Mouse (Mus musculus) ES-CJ7 (cell line): ENCODE data around the gene Cldn34c3.
"Not testable (repeated sequence)": the region's sequence is repeated elsewhere in the genome, so short reads cannot be mapped to it uniquely, and the experiment has no call there.

Experiments
- DNase-seq: peaks from one replicate; pipeline ENCODE4 v3.0.0; 2011; ENCODE audit warnings: low read depth, low spot score

The Cldn34c3 gene

GRCm38 (mm10) chrX:123793365-123793764, at the start of gene Cldn34c3:
Gene Cldn34c3 (plus strand): TSS chrX:123793665.
- not testable (repeated sequence) for DNase-seq
